Mouse (Mus musculus) MEL (cell line): ENCODE data around the gene Immp2l.

ENCODE experiments used
- CTCF ChIP-seq, 3 experiments: IDR thresholded peaks in 2 of 3; conservative IDR thresholded peaks in 1 of 3; 2 replicates each; pipeline ENCODE4 v1.5.1; 2011 to 2012; ENCODE audit warnings: low read length in 3 of 3, low read depth in 2 of 3, mild to moderate bottlenecking in 2 of 3, improper control_type of control experiment in 1 of 3, inconsistent platforms in 1 of 3, mixed read lengths in 1 of 3, moderate library complexity in 1 of 3; ENCODE audit not compliant: control insufficient read depth in 1 of 3, insufficient read depth in 1 of 3, poor library complexity in 1 of 3, severe bottlenecking in 1 of 3
- E2F4 ChIP-seq: IDR thresholded peaks from 2 replicates; pipeline ENCODE4 v1.6.1; 2011; ENCODE audit warnings: low read depth, low read length, improper control_type of control experiment, borderline replicate concordance
- EP300 ChIP-seq, 2 experiments: IDR thresholded peaks; 2 replicates each; pipeline ENCODE4 v1.6.1; 2011; ENCODE audit warnings: improper control_type of control experiment in 2 of 2, low read length in 2 of 2, low read depth in 1 of 2, mild to moderate bottlenecking in 1 of 2
- ETS1 ChIP-seq: IDR thresholded peaks from 2 replicates; pipeline ENCODE4 v1.6.1; 2012; ENCODE audit warnings: low read depth, mild to moderate bottlenecking, inconsistent platforms, low read length, improper control_type of control experiment, moderate library complexity
- MAFK ChIP-seq: IDR thresholded peaks from 2 replicates; pipeline ENCODE4 v1.6.1; 2011; ENCODE audit warnings: low read depth, mild to moderate bottlenecking, low read length, improper control_type of control experiment, borderline replicate concordance
- NELFE ChIP-seq: IDR thresholded peaks from 2 replicates; pipeline ENCODE4 v1.6.1; 2011; ENCODE audit warnings: low read depth, low read length, improper control_type of control experiment
- POLR2A ChIP-seq, 2 experiments: IDR thresholded peaks; 2 replicates each; pipeline ENCODE4 v1.6.1; 2011 to 2012; ENCODE audit warnings: low read length in 2 of 2, mild to moderate bottlenecking in 2 of 2, control low read depth in 1 of 2, improper control_type of control experiment in 1 of 2, low read depth in 1 of 2, moderate library complexity in 1 of 2; ENCODE audit not compliant: control insufficient read depth in 1 of 2, insufficient read depth in 1 of 2, poor library complexity in 1 of 2
- SMC3 ChIP-seq: IDR thresholded peaks from 2 replicates; pipeline ENCODE4 v1.6.1; 2011; ENCODE audit warnings: low read depth, low read length, improper control_type of control experiment
- TBP ChIP-seq: IDR thresholded peaks from 2 replicates; pipeline ENCODE4 v1.8.0; 2011; ENCODE audit warnings: low read depth, low read length, improper control_type of control experiment
- USF2 ChIP-seq, 2 experiments: IDR thresholded peaks; 2 replicates each; pipeline ENCODE4 v1.6.1; 2011 to 2012; ENCODE audit warnings: improper control_type of control experiment in 2 of 2, low read length in 2 of 2, borderline replicate concordance in 1 of 2, inconsistent platforms in 1 of 2, low read depth in 1 of 2, mild to moderate bottlenecking in 1 of 2; ENCODE audit not compliant: insufficient read depth in 1 of 2
- ZC3H11A ChIP-seq: IDR thresholded peaks from 2 replicates; pipeline ENCODE4 v1.6.1; 2012; ENCODE audit warnings: low read depth, mild to moderate bottlenecking, inconsistent platforms, low read length, improper control_type of control experiment
- ZNF384 ChIP-seq: IDR thresholded peaks from 2 replicates; pipeline ENCODE4 v1.6.1; 2012; ENCODE audit warnings: low read depth, mild to moderate bottlenecking, inconsistent platforms, low read length, improper control_type of control experiment

DNA sequence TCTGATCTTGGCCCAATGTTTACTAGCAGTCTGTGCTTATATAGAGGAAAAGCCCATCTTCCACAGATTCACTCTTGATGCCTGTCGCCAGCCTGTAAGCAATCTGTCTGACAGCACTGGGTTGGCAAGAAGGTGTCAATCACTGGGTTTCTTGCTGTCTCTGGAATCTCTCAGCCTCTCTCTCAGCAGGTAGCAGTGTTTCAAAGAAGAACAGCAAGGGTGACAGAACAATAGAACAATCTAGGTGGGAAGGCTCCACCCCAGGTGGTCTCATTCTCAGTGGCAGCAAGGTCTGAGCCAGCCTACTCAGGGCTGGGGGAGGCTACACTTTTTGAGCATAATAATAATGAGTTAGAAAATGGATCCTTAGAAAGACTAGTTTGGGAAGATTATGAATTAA, 693.1 kb downstream of the Immp2l start:
- TF ChIP-seq USF2 (IDR thresholded peaks at IDR 0.05; ENCODE audit: borderline replicate concordance in 1 of 2, insufficient read depth in 1 of 2, low read depth in 1 of 2, low read length in 2 of 2) (no peak), CTCF (IDR thresholded peaks at IDR 0.05 in 2 of 3, conservative IDR thresholded peaks at IDR 0.05 in 1 of 3; ENCODE audit: control insufficient read depth in 1 of 3, insufficient read depth in 1 of 3, low read depth in 2 of 3, low read length in 3 of 3, poor library complexity in 1 of 3, severe bottlenecking in 1 of 3) (no peak), ETS1 (no peak), EP300 (IDR thresholded peaks at IDR 0.05; ENCODE audit: low read depth in 1 of 2, low read length in 2 of 2) (no peak), SMC3 (no peak), TBP (no peak), POLR2A (IDR thresholded peaks at IDR 0.05; ENCODE audit: control insufficient read depth in 1 of 2, insufficient read depth in 1 of 2, low read depth in 1 of 2, low read length in 2 of 2, poor library complexity in 1 of 2) (no peak), MAFK (no peak), NELFE (no peak), ZC3H11A (no peak), E2F4 (no peak), ZNF384 (no peak)
